Mouse (Mus musculus) lung, embryonic 16.5 days (tissue): ENCODE measurements around the gene Ttc28. TPM values are rescaled to one million over a fixed set of nuclear protein-coding genes. Genes with fewer than 3 reads are reported as not detected.

Experiments used
- ATAC-seq: fragments of 200-750 bp; cut with Nextera tagmentation; 2 replicates; pipeline ENCODE4 v1.8.0; 2017; ENCODE audit warnings: low read depth, mild to moderate bottlenecking, moderate library complexity
- H3K27ac ChIP-seq: fragments of 300-500 bp; sonication (generic); 2 replicates; pipeline ENCODE4 v1.5.1; 2014; ENCODE audit warnings: mild to moderate bottlenecking, control low read depth, low read length
- H3K27me3 ChIP-seq: fragments of 300-500 bp; sonication (generic); 2 replicates; pipeline ENCODE4 v1.6.1; 2014; ENCODE audit warnings: low read depth, low read length, mixed read lengths; ENCODE audit not compliant: control insufficient read depth, insufficient read depth
- H3K36me3 ChIP-seq: fragments of 300-500 bp; sonication (generic); 2 replicates; pipeline ENCODE4 v1.6.1; 2014; ENCODE audit warnings: low read length; ENCODE audit not compliant: control insufficient read depth, insufficient read depth
- H3K4me1 ChIP-seq: fragments of 300-500 bp; sonication (generic); replicated peaks from 2 replicates; pipeline ENCODE4 v1.6.1; 2014; ENCODE audit warnings: low read length, mixed read lengths; ENCODE audit not compliant: control insufficient read depth, insufficient read depth
- H3K4me2 ChIP-seq: fragments of 300-500 bp; sonication (generic); 2 replicates; pipeline ENCODE4 v1.6.1; 2014; ENCODE audit warnings: low read depth, low read length, control low read depth
- H3K4me3 ChIP-seq: fragments of 300-500 bp; sonication (generic); 2 replicates; pipeline ENCODE4 v1.5.1; 2014; ENCODE audit warnings: mild to moderate bottlenecking, low read length, control low read depth
- H3K9ac ChIP-seq: fragments of 300-500 bp; sonication (generic); 2 replicates; pipeline ENCODE4 v1.6.1; 2014; ENCODE audit warnings: low read length, control low read depth
- H3K9me3 ChIP-seq: fragments of 300-500 bp; sonication (generic); 2 replicates; pipeline ENCODE4 v1.6.1; 2016; ENCODE audit warnings: low read length; ENCODE audit not compliant: control insufficient read depth
- WGBS: fragments of 180-500 bp; shearing (Covaris S2); extraction: QIAGEN DNeasy Blood & Tissue Kit; methylation state at CpG from one replicate; pipeline ENCODE4 v1.1.7; 2014; 5-methylcytosine and 5-hydroxymethylcytosine counted together
- polyA plus RNA-seq: library from polyadenylated mRNA; unstranded; fragments of >200 nt; fragmentation: Nextera tagmentation; extraction: Ambion mirVana; gene quantifications from 2 replicates; pipeline ENCODE4 v1.2.1, GENCODE M21; 2015

The Ttc28 gene
- polyA plus RNA-seq, 1 experiment from 2014 or later, result 8.4 TPM

DNA sequence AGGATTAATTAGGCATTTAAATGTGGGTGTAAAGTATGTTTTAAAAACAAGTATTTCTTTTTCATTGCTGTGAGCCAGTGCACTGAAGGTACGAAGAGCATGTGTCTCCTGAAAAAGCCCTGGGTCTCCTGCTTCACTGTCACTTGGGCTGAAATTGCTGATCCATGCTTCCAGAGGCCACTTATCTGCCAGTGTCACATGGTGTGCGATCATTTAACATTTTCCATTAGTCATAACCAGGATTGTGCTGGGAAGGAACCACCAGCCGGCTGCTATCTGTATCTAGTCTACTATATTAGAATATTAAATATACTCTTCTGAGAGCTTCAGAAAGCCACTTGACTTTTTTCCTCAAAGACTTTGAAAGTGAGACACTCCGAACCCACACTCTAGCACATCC lies 186.2 kb downstream of the Ttc28 start:
- Histone ChIP-seq H3K36me3 (no peaks in the 10 kb centered on the region), H3K9me3 (no peaks in the 10 kb centered on the region), H3K4me1 (0 out of 2 replicates have a peak, but pooled peaks cover 2% of the 10 kb centered on the region), H3K27me3 (no peaks in the 10 kb centered on the region), H3K4me3 (no peak overlapping the region), H3K9ac (no peak overlapping the region), H3K4me2 (no peak overlapping the region), H3K27ac (no peak overlapping the region)
- WGBS, result 74% methylated on average over 4 of the region's 4 CpGs
- ATAC-seq, result no peak

DNA sequence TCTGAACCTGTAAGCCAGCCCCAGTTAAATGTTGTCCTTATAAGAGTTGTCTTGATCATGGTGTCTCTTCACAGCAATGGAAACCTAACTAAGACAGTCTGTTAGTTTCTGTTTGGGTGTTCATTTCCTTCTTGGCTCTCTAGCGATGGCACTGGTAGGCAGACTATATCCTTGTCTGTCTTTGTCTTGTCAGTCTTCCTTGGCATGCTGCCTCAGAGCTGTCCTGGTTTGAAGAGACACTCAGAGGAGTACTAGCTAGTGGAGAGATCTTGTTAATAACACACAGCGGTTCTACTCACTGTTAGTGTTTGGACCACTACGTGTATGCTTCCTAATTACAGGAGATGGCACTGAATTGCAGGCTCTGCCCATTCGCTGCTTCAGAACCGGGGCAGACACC lies 189.9 kb downstream of the Ttc28 start:
- no peak overlapping the region for H3K27ac ChIP-seq
- 81% methylated on average over 5 of the region's 5 CpGs for WGBS
- H3K9me3 ChIP-seq, result no peaks in the 10 kb centered on the region
- peaks cover 12% of the 10 kb centered on the region for H3K4me1 ChIP-seq
- H3K36me3 ChIP-seq, result no peaks in the 10 kb centered on the region
- no peak overlapping the region for H3K9ac ChIP-seq
- ATAC-seq, result no peak
- H3K4me2 ChIP-seq, result no peak overlapping the region
- H3K4me3 ChIP-seq, result no peak overlapping the region
- H3K27me3 ChIP-seq, result no peaks in the 10 kb centered on the region

- Histone ChIP-seq H3K4me3 (no peak overlapping the region), H3K9me3 (no peaks in the 10 kb centered on the region), H3K27me3 (no peaks in the 10 kb centered on the region), H3K4me1 (peaks cover 12% of the 10 kb centered on the region), H3K9ac (no peak overlapping the region), H3K4me2 (no peak overlapping the region), H3K27ac (no peak overlapping the region), H3K36me3 (no peaks in the 10 kb centered on the region)
- ATAC-seq, result no peak
- 78% methylated on average over 5 of the region's 5 CpGs for WGBS
These were observed 190.3 kb downstream of the Ttc28 start for GRCm38 (mm10) chr5:111069931-111070330.

DNA sequence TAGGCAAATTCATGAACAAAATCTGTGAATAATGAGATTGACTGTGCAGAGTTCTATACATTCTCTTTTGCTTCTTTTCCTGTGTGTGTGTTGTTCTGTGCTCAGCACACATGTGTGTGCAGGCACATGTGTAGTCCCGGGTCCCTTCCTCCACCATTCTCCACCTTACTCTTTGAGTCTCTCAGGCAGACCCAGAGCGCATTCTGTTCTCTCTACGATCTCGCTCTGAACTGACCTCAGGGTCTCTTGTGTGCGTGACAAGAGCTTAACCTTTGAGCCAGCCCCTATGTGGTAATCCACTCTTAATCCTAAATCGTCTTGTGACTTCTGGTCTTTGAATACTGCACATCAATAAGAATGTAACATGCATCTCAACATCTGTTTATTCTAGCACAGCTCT lies 190.8 kb downstream of the Ttc28 start:
- H3K27ac ChIP-seq, result no peak overlapping the region
- H3K36me3 ChIP-seq, result no peaks in the 10 kb centered on the region
- H3K4me3 ChIP-seq, result no peak overlapping the region
- no peak overlapping the region for H3K9ac ChIP-seq
- no peaks in the 10 kb centered on the region for H3K9me3 ChIP-seq
- 77% methylated on average over 6 of the region's 6 CpGs for WGBS
- ATAC-seq, result no peak
- H3K4me2 ChIP-seq, result no peak overlapping the region
- peaks cover 12% of the 10 kb centered on the region for H3K4me1 ChIP-seq
- no peaks in the 10 kb centered on the region for H3K27me3 ChIP-seq

DNA sequence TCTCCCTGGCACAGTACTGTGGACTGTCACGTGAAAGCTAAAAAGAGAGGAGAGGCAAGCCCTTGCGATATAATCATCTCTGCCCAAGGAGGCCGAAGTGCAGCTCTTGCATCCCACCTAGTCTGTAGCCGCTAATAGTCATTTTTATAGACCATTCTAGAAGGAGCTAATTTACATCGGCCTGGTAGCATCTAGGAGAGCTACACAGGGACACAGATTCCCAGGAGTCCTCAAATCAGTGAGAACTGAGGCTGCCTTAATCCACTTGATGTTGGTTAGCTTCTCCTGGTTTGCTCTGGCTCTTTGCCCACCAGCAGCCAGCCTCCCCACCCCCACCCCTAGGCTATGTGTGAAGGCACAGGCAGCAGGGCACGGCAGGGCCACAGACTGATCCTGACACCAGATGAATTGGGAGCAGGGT lies 193.7 kb downstream of the Ttc28 start:
- no peak overlapping the region for H3K4me2 ChIP-seq
- 51% methylated on average over 6 of the region's 6 CpGs for WGBS
- no peak overlapping the region for H3K4me3 ChIP-seq
- no peak overlapping the region for H3K27ac ChIP-seq
- H3K4me1 ChIP-seq, result peaks cover 12% of the 10 kb centered on the region
- no peaks in the 10 kb centered on the region for H3K36me3 ChIP-seq
- no peaks in the 10 kb centered on the region for H3K9me3 ChIP-seq
- no peaks in the 10 kb centered on the region for H3K27me3 ChIP-seq
- H3K9ac ChIP-seq, result no peak overlapping the region
- peak; percentile 60; the same call in 1 of the 2 replicates for ATAC-seq

DNA sequence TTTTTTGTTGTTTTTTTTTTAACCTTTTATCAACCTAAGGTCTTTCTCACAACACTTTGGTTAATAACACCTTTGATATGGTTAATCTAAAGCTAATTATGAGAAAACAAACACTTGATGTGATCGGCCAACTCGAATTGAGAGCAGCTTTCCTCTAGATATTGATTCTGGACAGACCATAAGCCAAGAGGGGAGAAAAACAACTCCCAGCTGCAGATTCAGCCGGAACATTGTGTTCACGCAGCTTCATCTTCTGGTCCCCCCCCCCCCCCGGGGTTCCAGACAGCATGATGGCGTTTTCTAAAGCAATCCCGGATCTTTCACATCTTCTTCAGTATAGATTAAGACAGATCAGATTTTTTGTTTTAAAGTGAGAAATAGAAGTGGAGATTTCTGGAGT lies 194.4 kb downstream of the Ttc28 start:
- H3K36me3 ChIP-seq, result no peaks in the 10 kb centered on the region; the same call in 1 of the 2 replicates
- no peak for ATAC-seq
- no peaks in the 10 kb centered on the region for H3K27me3 ChIP-seq
- H3K4me3 ChIP-seq, result no peak overlapping the region
- WGBS, result 34% methylated on average over 7 of the region's 7 CpGs
- no peak overlapping the region for H3K9ac ChIP-seq
- peaks cover 12% of the 10 kb centered on the region for H3K4me1 ChIP-seq
- no peak overlapping the region for H3K27ac ChIP-seq
- H3K4me2 ChIP-seq, result no peak overlapping the region
- no peaks in the 10 kb centered on the region for H3K9me3 ChIP-seq

DNA sequence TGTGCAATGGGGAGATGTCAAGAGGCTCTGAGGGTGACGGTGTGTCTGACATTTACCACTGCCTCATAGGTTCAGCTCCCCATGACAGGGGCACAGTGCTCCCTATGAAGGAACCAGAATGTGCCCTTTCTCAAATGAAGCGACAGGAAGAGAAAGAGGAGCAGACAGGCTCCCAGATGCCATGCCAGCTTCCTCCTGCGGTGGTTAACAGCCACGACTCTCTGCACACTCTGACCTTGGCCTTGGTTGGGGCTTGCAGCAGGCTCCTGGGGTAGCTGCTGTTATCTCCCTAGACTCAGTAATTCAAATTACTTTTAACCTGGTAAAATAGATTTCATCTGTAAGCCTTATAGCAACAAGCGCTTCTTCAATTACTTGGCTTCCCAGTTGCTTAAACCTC lies 196.2 kb downstream of the Ttc28 start:
- 68% methylated on average over 5 of the region's 5 CpGs for WGBS
- H3K9ac ChIP-seq, result no peak overlapping the region
- ATAC-seq, result no peak
- no peak overlapping the region for H3K4me3 ChIP-seq
- H3K4me2 ChIP-seq, result no peak overlapping the region
- peaks cover 10% of the 10 kb centered on the region for H3K4me1 ChIP-seq
- no peak overlapping the region for H3K27ac ChIP-seq
- no peaks in the 10 kb centered on the region; the same call in 1 of the 2 replicates for H3K36me3 ChIP-seq
- no peaks in the 10 kb centered on the region for H3K9me3 ChIP-seq
- no peaks in the 10 kb centered on the region for H3K27me3 ChIP-seq

DNA sequence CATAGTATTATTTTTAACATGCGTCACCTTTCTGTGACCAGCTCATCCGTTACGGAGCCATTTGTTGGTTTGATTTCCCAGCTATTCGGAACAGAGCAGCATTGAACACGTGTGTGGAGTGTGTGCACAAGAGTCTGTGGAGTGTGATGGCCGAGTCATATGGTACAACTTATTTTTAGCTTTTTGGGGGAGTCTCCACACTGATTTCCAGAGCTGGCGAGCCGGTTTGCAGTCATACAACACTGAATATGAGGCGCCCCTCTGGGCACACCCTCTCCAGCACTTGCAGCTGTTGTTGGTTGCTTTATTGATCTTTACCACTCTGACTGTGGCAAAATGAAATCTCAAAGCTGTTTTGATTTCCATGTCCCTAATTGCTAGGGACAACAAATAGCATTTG lies 197.7 kb downstream of the Ttc28 start:
- Histone ChIP-seq H3K36me3 (no peaks in the 10 kb centered on the region; the same call in 1 of the 2 replicates), H3K27ac (no peak overlapping the region), H3K9ac (no peak overlapping the region), H3K4me1 (peaks cover 10% of the 10 kb centered on the region), H3K4me2 (no peak overlapping the region), H3K9me3 (no peaks in the 10 kb centered on the region), H3K4me3 (no peak overlapping the region), H3K27me3 (no peaks in the 10 kb centered on the region)
- no peak for ATAC-seq
- 80% methylated on average over 9 of the region's 9 CpGs for WGBS

DNA sequence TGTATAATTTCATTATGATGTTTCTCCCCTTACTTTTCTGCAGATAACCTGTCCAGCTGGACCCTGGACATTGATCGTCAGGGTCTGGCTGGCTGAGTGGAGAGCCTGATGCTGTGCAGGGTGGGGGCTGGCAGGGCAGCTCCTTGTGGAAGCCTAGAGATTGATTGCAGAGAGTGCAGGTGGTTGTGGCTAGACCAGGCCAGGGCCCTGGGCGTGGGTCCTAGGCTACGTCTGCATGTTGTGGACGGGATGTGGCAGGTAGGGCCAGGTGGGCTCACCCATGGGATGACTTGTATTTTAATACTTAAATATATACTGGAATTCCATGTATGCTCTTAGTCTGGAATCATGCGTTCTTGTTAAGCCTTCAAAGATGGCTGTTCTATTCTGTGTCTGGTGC lies 201.0 kb downstream of the Ttc28 start:
- H3K9ac ChIP-seq, result no peak overlapping the region
- WGBS, result 85% methylated on average over 5 of the region's 5 CpGs
- no peaks in the 10 kb centered on the region for H3K27me3 ChIP-seq
- H3K9me3 ChIP-seq, result no peaks in the 10 kb centered on the region
- no peaks in the 10 kb centered on the region; the same call in 1 of the 2 replicates for H3K36me3 ChIP-seq
- no peak for ATAC-seq
- H3K4me3 ChIP-seq, result no peak overlapping the region
- H3K27ac ChIP-seq, result no peak overlapping the region
- H3K4me1 ChIP-seq, result no peaks in the 10 kb centered on the region
- H3K4me2 ChIP-seq, result no peak overlapping the region

DNA sequence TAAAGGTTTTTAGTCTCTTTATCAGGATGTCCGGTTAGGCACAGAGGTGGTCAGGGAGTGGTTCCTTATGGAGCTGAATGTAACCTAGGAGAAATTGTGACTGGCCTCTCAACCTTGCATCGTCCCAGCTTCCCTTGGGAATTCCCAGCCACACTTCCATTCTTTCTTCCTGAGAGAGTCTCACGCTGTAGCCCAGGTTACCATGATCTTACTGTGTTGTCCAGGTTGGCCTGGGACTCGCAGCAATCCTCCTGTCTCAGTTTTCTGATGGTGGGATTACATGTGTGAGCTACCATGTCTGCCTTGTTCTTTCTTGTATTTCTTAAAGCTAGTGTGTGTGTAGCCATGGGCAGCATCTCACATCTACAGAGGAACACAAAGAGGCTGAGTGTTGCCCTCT lies 206.2 kb downstream of the Ttc28 start:
- H3K9ac ChIP-seq, result no peak overlapping the region
- ATAC-seq, result no peak
- no peaks in the 10 kb centered on the region for H3K4me1 ChIP-seq
- H3K4me3 ChIP-seq, result no peak overlapping the region
- H3K27me3 ChIP-seq, result no peaks in the 10 kb centered on the region
- H3K27ac ChIP-seq, result no peak overlapping the region
- no peak overlapping the region for H3K4me2 ChIP-seq
- no peaks in the 10 kb centered on the region for H3K9me3 ChIP-seq
- WGBS, result 89% methylated on average over 4 of the region's 4 CpGs
- no peaks in the 10 kb centered on the region for H3K36me3 ChIP-seq
